Mouse (Mus musculus) heart, adult 8-10 months (tissue): ENCODE results near the gene Zfp617. TPM values are rescaled to one million over a fixed set of nuclear protein-coding genes. Genes with fewer than 3 reads are reported as not detected.
"Not testable (repeated sequence)": the region's sequence is repeated elsewhere in the genome, so short reads cannot be mapped to it uniquely, and the experiment has no call there.

Experiments
- DNase-seq: peaks from one replicate; pipeline ENCODE4 v3.0.0; 2022; ENCODE audit warnings: low spot score
- total RNA-seq, 4 experiments: library from RNA; stranded (reverse); gene quantifications; 2 replicates each; pipeline ENCODE4 v1.2.4; 2022

Zfp617 gene
- total RNA-seq, 4 experiments from 2014 or later, result 22.4 to 27.8 (median 22.9) TPM

DNA sequence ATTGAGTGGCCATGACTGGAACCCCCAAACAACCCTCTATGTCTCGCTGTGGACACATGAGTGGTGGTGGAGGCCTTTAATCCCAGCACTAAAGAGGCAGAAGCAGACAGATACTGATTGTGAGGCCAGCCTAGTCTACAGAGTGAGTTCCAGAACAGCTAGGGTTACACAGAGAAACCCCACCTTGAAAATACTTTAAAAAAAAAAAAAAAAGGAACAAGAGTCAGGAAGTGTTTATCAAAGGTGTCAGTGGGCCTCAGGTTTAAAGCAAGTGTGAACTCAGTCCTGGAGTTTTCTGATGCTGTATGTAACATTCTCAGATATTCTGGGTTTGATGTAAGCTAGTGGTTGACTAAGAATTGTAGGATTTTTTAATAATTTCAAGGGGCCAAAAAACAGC is 44.1 kb downstream of the Zfp617 start:
- no peak for DNase-seq

DNA sequence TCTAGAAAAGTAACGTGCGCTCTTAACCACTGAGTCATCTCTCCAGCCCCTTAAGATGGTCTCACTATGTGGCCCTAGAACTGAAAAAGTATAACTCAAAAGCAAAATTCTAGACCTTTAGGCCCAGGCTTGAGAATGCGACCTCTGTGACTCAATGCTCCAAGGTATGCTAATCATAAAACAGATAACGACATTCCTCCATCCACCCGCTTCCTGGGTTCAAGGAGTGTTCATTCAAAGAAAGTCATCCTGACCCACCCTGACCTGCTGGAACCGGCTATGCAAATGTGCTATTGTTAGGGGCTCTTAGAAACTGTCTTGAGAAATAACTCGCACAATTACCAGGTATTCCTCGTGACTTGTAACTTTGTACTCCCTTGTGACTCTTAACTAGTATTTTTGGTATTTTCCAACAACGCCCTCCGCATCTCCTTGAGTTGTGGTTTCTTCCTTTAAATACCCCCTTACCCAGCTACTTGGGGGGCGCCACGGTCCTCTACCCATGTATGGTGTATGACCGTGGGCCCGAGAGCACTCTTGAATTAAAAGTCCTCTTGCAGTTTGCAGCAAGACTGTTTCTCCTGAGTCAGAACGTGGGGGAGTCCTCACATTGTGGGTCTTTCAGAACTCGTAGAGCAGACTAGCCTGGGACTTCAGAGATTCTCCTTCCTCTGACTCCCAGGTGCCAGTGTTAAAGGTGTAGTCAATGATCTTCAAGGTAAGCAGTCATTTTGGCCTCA is 44.7 kb downstream of the Zfp617 start:
- not testable (repeated sequence) for DNase-seq

DNA sequence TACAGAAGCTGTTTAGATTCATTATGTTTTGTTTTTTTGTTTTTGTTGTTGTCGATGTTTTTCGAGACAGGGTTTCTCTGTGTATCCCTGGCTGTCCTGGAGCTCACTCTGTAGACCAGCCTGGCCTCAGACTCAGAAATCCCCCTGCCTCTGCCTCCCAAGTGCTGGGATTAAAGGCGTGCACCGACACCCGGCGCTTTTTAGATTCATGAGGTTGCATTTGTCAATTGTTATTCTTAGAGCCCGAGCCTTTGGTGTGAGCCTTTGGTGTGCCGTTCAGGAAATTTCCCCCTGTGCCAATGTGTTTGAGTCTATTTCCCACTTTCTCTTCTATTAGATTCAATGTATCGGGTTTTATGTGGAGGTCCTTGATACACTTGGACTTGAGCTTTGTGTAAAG is 46.2 kb downstream of the Zfp617 start:
- DNase-seq, result no peak

DNA sequence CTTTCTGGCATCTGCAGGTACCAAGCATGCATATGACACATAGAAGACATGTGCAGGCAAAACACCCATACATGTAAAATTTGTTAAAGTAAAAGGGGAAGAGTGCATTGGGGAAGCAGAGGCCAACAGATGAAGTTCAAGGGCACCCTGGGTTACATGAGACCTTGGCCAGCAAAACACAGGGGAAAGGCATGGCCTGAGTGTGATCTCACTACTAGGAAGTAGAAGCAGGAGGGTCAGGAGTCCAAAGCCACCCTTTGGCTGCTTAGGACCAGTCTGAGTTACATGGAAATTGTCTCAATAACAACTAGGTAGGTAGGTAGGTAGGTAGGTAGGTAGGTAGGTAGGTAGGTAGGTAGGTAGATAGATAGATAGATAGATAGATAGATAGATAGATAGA is 52.0 kb downstream of the Zfp617 start:
- DNase-seq, result no peak

DNA sequence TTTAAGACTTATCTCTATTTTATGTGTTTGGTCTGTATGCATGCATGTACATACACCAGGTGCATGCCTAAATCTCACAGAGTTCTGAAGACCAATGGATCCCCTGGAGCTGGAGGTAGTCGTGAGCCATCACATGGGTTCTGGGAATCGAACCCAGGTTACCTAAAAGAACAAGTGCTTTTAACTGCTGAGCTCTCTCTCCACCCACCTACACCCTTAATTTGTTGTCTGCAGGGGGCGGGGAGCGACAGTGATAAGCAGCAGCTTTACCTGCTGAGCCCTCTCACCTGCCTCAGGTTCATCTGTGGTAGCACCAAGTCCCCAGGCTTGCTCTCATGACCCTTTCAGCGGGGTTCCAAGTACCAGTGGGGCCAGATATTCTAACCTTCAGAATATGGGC is 53.4 kb downstream of the Zfp617 start:
- DNase-seq, result no peak

DNA sequence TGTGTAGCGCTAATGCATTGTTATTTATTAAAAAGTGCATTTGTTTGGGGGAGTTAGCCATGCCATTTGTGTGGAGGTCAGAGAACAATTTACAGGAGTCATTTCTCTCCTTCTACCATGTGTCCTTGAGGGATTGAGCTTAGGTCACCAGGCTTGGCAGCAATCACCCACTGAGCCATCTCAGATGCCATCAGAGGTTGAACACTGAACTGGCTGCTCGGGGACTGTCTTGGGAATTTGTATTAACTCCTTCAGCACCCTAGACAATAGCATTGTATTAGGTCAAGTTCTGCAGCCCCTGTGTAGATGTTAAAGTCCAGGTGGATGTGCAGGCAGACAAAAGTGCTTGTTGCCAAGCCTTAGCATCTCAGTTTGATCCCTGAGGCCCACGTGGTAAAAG is 55.6 kb downstream of the Zfp617 start:
- DNase-seq, result no peak

DNA sequence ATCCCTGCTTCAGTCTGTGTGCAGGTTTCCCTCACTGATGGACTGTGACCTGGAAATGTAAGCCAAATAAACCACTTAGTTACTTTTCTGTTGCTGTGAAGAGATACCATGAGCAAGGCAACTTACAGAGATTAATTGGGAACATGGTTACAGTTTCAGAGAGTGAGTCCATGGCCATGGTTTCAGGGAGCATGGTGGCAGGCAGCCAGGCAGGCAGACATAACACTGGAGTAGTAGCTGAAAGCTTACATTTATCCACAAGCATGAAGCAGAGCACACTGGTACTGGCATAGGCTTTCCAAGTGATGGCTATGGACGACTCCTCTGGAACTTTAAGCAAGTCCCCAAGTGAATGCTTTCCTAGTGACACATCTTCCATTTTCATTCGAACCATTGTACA is 56.7 kb downstream of the Zfp617 start:
- no peak for DNase-seq

DNA sequence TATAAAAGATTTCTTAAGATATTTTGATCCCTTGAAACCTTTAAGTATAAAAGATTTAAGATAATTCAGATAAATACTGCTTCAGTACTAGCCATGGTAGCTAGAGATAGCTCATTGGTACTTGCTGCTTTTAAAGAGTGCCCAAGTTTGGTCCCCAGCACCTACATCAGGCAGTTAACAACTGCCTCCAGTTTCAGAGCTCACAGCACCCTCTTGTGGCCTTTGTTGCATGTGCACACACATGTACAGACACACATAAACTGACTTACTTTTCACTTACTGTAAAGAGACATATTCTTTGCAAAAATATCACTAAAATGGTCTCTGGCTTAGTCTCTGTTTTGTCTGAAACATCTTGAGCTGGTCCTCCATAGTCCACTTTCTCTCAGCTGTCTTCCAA is 58.0 kb downstream of the Zfp617 start:
- DNase-seq, result no peak

DNA sequence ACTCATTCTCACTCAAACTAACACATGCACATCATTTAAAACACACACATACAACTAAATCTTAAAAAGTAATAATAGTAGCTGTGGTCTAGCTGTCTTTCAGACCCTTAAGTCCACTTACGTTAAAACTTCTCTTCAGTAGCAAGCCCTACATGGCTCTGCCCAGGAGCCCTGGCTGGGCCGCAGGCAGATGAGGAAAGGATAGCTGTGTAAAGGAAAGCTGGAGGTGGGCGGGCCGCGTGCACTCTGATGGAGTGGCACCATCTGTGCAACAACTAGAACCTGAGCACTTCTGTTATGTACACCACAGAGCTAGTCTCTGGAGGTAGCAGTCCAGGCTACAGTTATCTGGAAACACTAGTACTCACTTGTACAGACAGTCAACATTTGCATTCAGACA is 58.8 kb downstream of the Zfp617 start:
- DNase-seq, result no peak

DNA sequence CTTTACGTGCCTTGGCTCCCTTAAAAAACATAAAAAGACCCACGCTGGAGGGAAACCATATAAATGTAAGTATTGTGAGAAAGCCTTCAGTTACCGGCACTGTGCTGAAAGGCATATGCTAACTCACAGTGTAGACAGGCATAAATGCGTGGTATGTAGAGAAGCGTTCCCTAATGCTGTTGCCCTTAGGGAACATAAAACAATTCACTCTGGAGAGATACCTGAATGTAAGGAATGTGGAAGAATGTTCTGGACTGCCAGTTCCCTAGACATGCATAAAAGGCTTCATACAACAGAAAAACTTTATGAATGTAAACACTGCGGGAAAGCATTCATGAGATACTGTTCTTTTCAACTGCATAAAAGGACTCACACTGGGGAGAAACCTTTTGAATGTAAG is 59.7 kb downstream of the Zfp617 start:
- DNase-seq, result no peak

DNA sequence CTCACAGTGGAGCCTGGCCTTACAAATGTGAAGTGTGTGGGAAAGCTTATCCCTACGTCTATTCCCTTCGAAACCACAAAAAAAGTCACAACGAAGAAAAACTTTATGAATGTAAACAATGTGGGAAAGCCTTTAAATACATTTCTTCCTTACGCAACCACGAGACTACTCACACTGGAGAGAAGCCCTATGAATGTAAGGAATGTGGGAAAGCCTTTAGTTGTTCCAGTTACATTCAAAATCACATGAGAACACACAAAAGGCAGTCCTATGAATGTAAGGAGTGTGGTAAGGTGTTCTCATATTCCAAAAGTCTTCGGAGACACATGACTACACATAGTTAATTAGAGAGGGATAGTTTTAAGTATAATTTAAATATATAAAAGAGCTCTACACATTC is 60.2 kb downstream of the Zfp617 start:
- no peak for DNase-seq

DNA sequence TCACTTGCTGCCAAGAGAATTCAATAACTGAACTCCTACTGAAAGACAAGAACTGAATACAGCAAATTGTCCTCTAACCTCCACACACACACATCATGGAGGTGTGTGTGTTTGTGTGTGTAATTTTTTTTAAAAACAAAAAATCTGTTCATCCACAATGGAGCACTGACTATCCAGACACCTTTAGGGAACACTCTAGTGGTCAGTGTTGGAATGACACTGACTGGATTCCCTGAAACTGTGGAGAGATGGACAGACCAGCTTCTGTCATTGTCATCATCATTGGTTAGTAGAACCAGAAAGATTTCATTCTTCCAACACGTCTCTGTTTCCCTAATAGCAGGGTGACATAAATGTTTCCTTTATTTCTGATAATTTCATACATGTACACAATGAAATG is 63.5 kb downstream of the Zfp617 start:
- DNase-seq, result no peak

DNA sequence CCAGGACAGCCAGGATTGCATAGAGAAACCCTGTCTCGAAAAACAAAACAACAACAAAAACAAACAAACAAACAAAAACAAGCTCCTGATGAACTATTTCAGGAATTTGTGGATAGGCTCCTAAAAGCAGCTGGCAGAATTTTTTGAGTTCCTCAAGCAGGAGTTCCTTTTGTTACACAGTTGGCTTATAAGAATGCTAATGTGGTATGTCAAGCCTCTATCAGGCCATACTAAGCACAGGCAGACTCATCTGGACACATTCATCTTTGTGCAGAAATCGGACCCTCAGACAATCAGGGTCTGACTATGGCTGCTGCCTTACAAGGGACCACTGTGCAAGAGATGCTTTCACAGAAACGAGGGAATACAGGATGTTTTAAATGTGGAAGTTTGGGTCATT is 65.8 kb downstream of the Zfp617 start:
- DNase-seq, result no peak

DNA sequence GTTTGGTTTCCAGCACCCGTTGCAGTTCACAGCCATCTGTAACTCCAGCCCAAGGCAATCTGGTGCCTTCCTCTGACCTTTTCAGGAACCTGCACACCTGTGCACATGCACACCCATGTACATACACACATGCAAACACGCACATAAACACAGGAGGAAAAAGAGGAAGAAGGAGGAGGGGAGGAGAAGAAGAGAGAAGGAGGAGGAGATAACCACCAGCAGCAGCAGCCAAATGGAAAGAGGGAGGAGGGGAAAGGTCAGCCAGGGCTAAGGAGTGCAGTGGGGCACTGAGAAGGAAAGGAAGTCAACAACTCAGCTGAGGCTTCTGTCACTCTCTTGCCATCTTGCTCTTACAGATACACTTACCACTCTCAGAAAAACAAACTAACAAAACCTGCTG is 72.6 kb downstream of the Zfp617 start:
- no peak for DNase-seq

DNA sequence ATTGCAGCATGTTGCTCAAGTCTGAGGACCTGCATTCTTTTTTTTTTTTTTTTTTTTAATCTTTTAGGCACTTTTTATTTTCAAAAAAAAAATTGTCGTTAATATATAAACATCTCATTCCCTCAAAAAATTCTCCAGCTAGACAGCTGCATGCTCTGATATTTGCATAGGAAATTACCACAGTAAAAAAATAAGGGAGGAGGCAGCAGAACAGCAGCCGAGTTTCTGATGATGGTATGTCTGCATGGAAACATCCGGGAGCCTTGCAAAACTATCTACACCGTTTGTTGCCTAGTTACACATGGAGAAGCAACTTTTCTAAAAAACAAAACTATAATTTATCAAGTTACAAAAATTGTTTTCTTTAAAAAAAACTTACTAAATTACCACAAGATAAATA is 73.0 kb downstream of the Zfp617 start:
- no peak for DNase-seq

Other genes with a start within 250 kb of the Zfp617 start
- gene Unc13a, start 236.9 kb upstream of the Zfp617 start, total RNA-seq, result 1 to 10 TPM in 1 of 4 experiments, under 1 TPM in 3; 0.49 to 1.4 (median 0.57) TPM
- gene Jak3, start 232.3 kb upstream of the Zfp617 start, total RNA-seq, result 10 to 100 TPM in 1 of 4 experiments, 1 to 10 TPM in 3; 6.4 to 10.3 (median 7.6) TPM
- 1 to 10 TPM; 2.2 to 4.6 (median 2.5) TPM for gene Insl3, start 219.4 kb upstream of the Zfp617 start, total RNA-seq
- gene B3gnt3, start 206.8 kb upstream of the Zfp617 start, total RNA-seq, result 1 to 10 TPM; 4.0 to 6.9 (median 5.3) TPM
- 1 to 10 TPM in 1 of 4 experiments, under 1 TPM in 3; 0.14 to 1.5 (median 0.68) TPM for gene Fcho1, start 182.9 kb upstream of the Zfp617 start, total RNA-seq
- gene Zfp709, start 26.6 kb upstream of the Zfp617 start, total RNA-seq, result 1 to 10 TPM; 5.0 to 8.7 (median 5.8) TPM
- gene Zfp882, start within 50 bp of the Zfp617 start, total RNA-seq, result 1 to 10 TPM; 2.7 to 3.3 (median 3.0) TPM
- gene Zfp961, start 42.4 kb downstream of the Zfp617 start, total RNA-seq, result 1 to 10 TPM; 5.4 to 7.5 (median 7.0) TPM
- gene Cyp4f18, start 101.0 kb downstream of the Zfp617 start, total RNA-seq, result 1 to 10 TPM in 2 of 4 experiments, under 1 TPM in 2; 0.25 to 1.2 (median 0.84) TPM
- gene Olfr372, start 132.6 kb downstream of the Zfp617 start, total RNA-seq, result not detected
- gene Olfr373, start 174.5 kb downstream of the Zfp617 start, total RNA-seq, result not detected
- gene Olfr374, start 198.4 kb downstream of the Zfp617 start, total RNA-seq, result not detected
- gene Tpm4, start 226.3 kb downstream of the Zfp617 start, total RNA-seq, result 100 to 1,000 TPM in 1 of 4 experiments, 10 to 100 TPM in 3; 58.6 to 106 (median 81.9) TPM